Mouse (Mus musculus) hindbrain, embryonic 15.5 days (tissue): ENCODE measurements around the gene Ppfibp2. TPM values are rescaled to one million over a fixed set of nuclear protein-coding genes. Genes with fewer than 3 reads are reported as not detected.
A peak's percentile ranks its signal among the peaks of the same experiment; 100 is the strongest.

Source experiments
- ATAC-seq: fragments of 200-750 bp; cut with Nextera tagmentation; 2 replicates; pipeline ENCODE4 v1.8.0; 2017; ENCODE audit warnings: low read depth, moderate number of reproducible peaks, moderate TSS enrichment; ENCODE audit not compliant: low FRiP score
- H3K27ac ChIP-seq: fragments of 300-500 bp; sonication (generic); replicated peaks from 2 replicates; pipeline ENCODE4 v1.5.1; 2015; ENCODE audit warnings: mild to moderate bottlenecking, inconsistent platforms
- H3K27me3 ChIP-seq: fragments of 300-500 bp; sonication (generic); 2 replicates; pipeline ENCODE4 v1.6.1; 2015; ENCODE audit warnings: control low read depth, inconsistent platforms
- H3K36me3 ChIP-seq: fragments of 300-500 bp; sonication (generic); 2 replicates; pipeline ENCODE4 v1.6.1; 2015; ENCODE audit warnings: control low read depth, inconsistent platforms
- H3K4me1 ChIP-seq: fragments of 300-500 bp; sonication (generic); replicated peaks from 2 replicates; pipeline ENCODE4 v1.6.1; 2015; ENCODE audit warnings: control low read depth, inconsistent platforms
- H3K4me2 ChIP-seq: fragments of 300-500 bp; sonication (generic); 2 replicates; pipeline ENCODE4 v1.6.1; 2015; ENCODE audit warnings: moderate library complexity, mild to moderate bottlenecking, inconsistent platforms
- H3K4me3 ChIP-seq: fragments of 300-500 bp; sonication (generic); 2 replicates; pipeline ENCODE4 v1.5.1; 2015; ENCODE audit warnings: mild to moderate bottlenecking, inconsistent platforms
- H3K9ac ChIP-seq: fragments of 300-500 bp; sonication (generic); 2 replicates; pipeline ENCODE4 v1.6.1; 2015; ENCODE audit warnings: inconsistent platforms
- H3K9me3 ChIP-seq: fragments of 300-500 bp; sonication (generic); 2 replicates; pipeline ENCODE4 v1.6.1; 2016; ENCODE audit warnings: control low read depth, inconsistent platforms
- WGBS: fragments of 180-500 bp; shearing (Covaris S2); methylation state at CpG from one replicate; pipeline ENCODE4 v1.1.7; 2015; 5-methylcytosine and 5-hydroxymethylcytosine counted together
- polyA plus RNA-seq: library from polyadenylated mRNA; unstranded; fragments of >200 nt; fragmentation: Nextera tagmentation; extraction: Ambion mirVana; gene quantifications from 2 replicates; pipeline ENCODE4 v1.2.1, GENCODE M21; 2015

Ppfibp2 gene
- polyA plus RNA-seq, 1 experiment from 2014 or later = 2.8 TPM

- 77% methylated on average over 4 of the region's 4 CpGs for WGBS
These were observed 24.2 kb downstream of the Ppfibp2 start for GRCm38 (mm10) chr7:107619225-107619624.

GRCm38 (mm10) chr7:107620137-107620536, 25.1 kb downstream of the Ppfibp2 start:
- H3K4me1 ChIP-seq = no peaks in the 10 kb centered on the region
- H3K27me3 ChIP-seq = no peaks in the 10 kb centered on the region
- H3K4me3 ChIP-seq = no peak overlapping the region
- H3K27ac ChIP-seq = no peak overlapping the region
- H3K9me3 ChIP-seq = no peaks in the 10 kb centered on the region
- H3K9ac ChIP-seq = no peak overlapping the region
- no peak overlapping the region for H3K4me2 ChIP-seq
- no peak for ATAC-seq
- 81% methylated on average over 3 of the region's 3 CpGs for WGBS
- H3K36me3 ChIP-seq = no peaks in the 10 kb centered on the region

More at GRCm38 (mm10) chr7:107619225-107619624, 24.2 kb downstream of the Ppfibp2 start:
- Histone ChIP-seq H3K4me2 (no peak overlapping the region), H3K4me3 (no peak overlapping the region), H3K27ac (no peak overlapping the region), H3K27me3 (no peaks in the 10 kb centered on the region), H3K9me3 (no peaks in the 10 kb centered on the region), H3K4me1 (no peaks in the 10 kb centered on the region), H3K36me3 (no peaks in the 10 kb centered on the region), H3K9ac (no peak overlapping the region)
- ATAC-seq = no peak

- Histone ChIP-seq H3K4me2 (no peak overlapping the region), H3K27ac (no peak overlapping the region), H3K4me3 (no peak overlapping the region), H3K9me3 (no peaks in the 10 kb centered on the region), H3K9ac (no peak overlapping the region), H3K36me3 (no peaks in the 10 kb centered on the region), H3K4me1 (no peaks in the 10 kb centered on the region), H3K27me3 (no peaks in the 10 kb centered on the region)
- 65% methylated on average over 3 of the region's 3 CpGs for WGBS
- ATAC-seq = no peak
These were observed 29.4 kb downstream of the Ppfibp2 start for GRCm38 (mm10) chr7:107624432-107624831.

GRCm38 (mm10) chr7:107625061-107625460, 30.1 kb downstream of the Ppfibp2 start, which contains the start of gene 5330417H12Rik:
5330417H12Rik (minus strand) TSS chr7:107625161.
- H3K4me1 ChIP-seq = no peaks in the 10 kb centered on the region
- no peak for ATAC-seq
- 83% methylated on average over 2 of the region's 2 CpGs for WGBS
- H3K27ac ChIP-seq = no peak within 1 kb of the TSS
- no peaks in the 10 kb centered on the region for H3K27me3 ChIP-seq
- no peaks in the 10 kb centered on the region for H3K9me3 ChIP-seq
- no peak within 1 kb of the TSS for H3K4me3 ChIP-seq
- no peak within 1 kb of the TSS for H3K9ac ChIP-seq
- no peaks in the 10 kb centered on the region for H3K36me3 ChIP-seq
- no peak within 1 kb of the TSS for H3K4me2 ChIP-seq

GRCm38 (mm10) chr7:107625781-107626180, 30.8 kb downstream of the Ppfibp2 start:
- H3K27ac ChIP-seq = no peak overlapping the region
- WGBS = 86% methylated on average over 6 of the region's 6 CpGs
- no peaks in the 10 kb centered on the region for H3K9me3 ChIP-seq
- ATAC-seq = no peak
- no peak overlapping the region for H3K4me3 ChIP-seq
- no peak overlapping the region for H3K4me2 ChIP-seq
- no peak overlapping the region for H3K9ac ChIP-seq
- no peaks in the 10 kb centered on the region for H3K4me1 ChIP-seq
- H3K36me3 ChIP-seq = no peaks in the 10 kb centered on the region
- H3K27me3 ChIP-seq = no peaks in the 10 kb centered on the region

- H3K27ac ChIP-seq = no peak overlapping the region
- no peaks in the 10 kb centered on the region for H3K36me3 ChIP-seq
- H3K4me2 ChIP-seq = no peak overlapping the region
- H3K9ac ChIP-seq = no peak overlapping the region
- H3K27me3 ChIP-seq = no peaks in the 10 kb centered on the region
- H3K9me3 ChIP-seq = no peaks in the 10 kb centered on the region
- H3K4me1 ChIP-seq = no peaks in the 10 kb centered on the region
- no peak overlapping the region for H3K4me3 ChIP-seq
- ATAC-seq = no peak
These were observed 33.4 kb downstream of the Ppfibp2 start for GRCm38 (mm10) chr7:107628383-107628782.

- Histone ChIP-seq H3K27ac (no peak overlapping the region), H3K9me3 (no peaks in the 10 kb centered on the region), H3K9ac (no peak overlapping the region), H3K36me3 (no peaks in the 10 kb centered on the region), H3K4me3 (no peak overlapping the region), H3K4me1 (no peaks in the 10 kb centered on the region), H3K27me3 (no peaks in the 10 kb centered on the region), H3K4me2 (no peak overlapping the region)
- WGBS = 93% methylated on average over 4 of the region's 4 CpGs
- no peak for ATAC-seq
These were observed 38.2 kb downstream of the Ppfibp2 start for GRCm38 (mm10) chr7:107633201-107633600.

- peak; percentile 71 for ATAC-seq
- Histone ChIP-seq H3K27ac (peak overlapping the region; percentile 45; the same call in 1 of the 2 replicates), H3K4me1 (no peaks in the 10 kb centered on the region), H3K36me3 (no peaks in the 10 kb centered on the region), H3K27me3 (no peaks in the 10 kb centered on the region), H3K4me3 (no peak overlapping the region), H3K9me3 (no peaks in the 10 kb centered on the region), H3K9ac (no peak overlapping the region), H3K4me2 (no peak overlapping the region)
- 70% methylated on average over 7 of the region's 7 CpGs for WGBS
These were observed 42.4 kb downstream of the Ppfibp2 start for GRCm38 (mm10) chr7:107637398-107637797.

- 91% methylated on average over 5 of the region's 5 CpGs for WGBS
- H3K27ac ChIP-seq = 0 out of 2 replicates have a peak overlapping the region, but pooled peaks have one; percentile 45
- ATAC-seq = no peak
These were observed 43.0 kb downstream of the Ppfibp2 start for GRCm38 (mm10) chr7:107638026-107638425.

GRCm38 (mm10) chr7:107642586-107643275, 47.7 kb downstream of the Ppfibp2 start:
- no peaks in the 10 kb centered on the region for H3K9me3 ChIP-seq
- WGBS = 67% methylated on average over 7 of the region's 7 CpGs
- no peak overlapping the region for H3K27ac ChIP-seq
- no peak overlapping the region for H3K4me2 ChIP-seq
- no peaks in the 10 kb centered on the region for H3K27me3 ChIP-seq
- no peak overlapping the region for H3K9ac ChIP-seq
- H3K4me1 ChIP-seq = no peaks in the 10 kb centered on the region
- H3K36me3 ChIP-seq = no peaks in the 10 kb centered on the region
- H3K4me3 ChIP-seq = no peak overlapping the region
- ATAC-seq = peak; percentile 90

More at GRCm38 (mm10) chr7:107638026-107638425, 43.0 kb downstream of the Ppfibp2 start:
- Histone ChIP-seq H3K9ac (no peak overlapping the region), H3K36me3 (no peaks in the 10 kb centered on the region), H3K4me3 (no peak overlapping the region), H3K4me2 (no peak overlapping the region), H3K27me3 (no peaks in the 10 kb centered on the region), H3K4me1 (no peaks in the 10 kb centered on the region), H3K9me3 (no peaks in the 10 kb centered on the region)

- no peak overlapping the region for H3K27ac ChIP-seq
- no peaks in the 10 kb centered on the region for H3K9me3 ChIP-seq
- no peaks in the 10 kb centered on the region for H3K36me3 ChIP-seq
- H3K4me2 ChIP-seq = no peak overlapping the region
- 91% methylated on average over 2 of the region's 2 CpGs for WGBS
- no peak for ATAC-seq
- no peak overlapping the region for H3K9ac ChIP-seq
- no peaks in the 10 kb centered on the region for H3K4me1 ChIP-seq
- no peak overlapping the region for H3K4me3 ChIP-seq
- no peaks in the 10 kb centered on the region for H3K27me3 ChIP-seq
These were observed 50.0 kb downstream of the Ppfibp2 start for GRCm38 (mm10) chr7:107644987-107645386.

- H3K4me2 ChIP-seq = no peak overlapping the region
- H3K27me3 ChIP-seq = no peaks in the 10 kb centered on the region
- WGBS = 83% methylated on average over 12 of the region's 12 CpGs
- no peaks in the 10 kb centered on the region for H3K9me3 ChIP-seq
- H3K27ac ChIP-seq = no peak overlapping the region
- no peaks in the 10 kb centered on the region for H3K4me1 ChIP-seq
- H3K4me3 ChIP-seq = no peak overlapping the region
- ATAC-seq = no peak
- H3K9ac ChIP-seq = no peak overlapping the region
- H3K36me3 ChIP-seq = no peaks in the 10 kb centered on the region
These were observed 54.1 kb downstream of the Ppfibp2 start for GRCm38 (mm10) chr7:107648937-107649688.
